Mouse (Mus musculus): ENCODE measurements around the gene Galnt6. TPM values are rescaled to one million over a fixed set of nuclear protein-coding genes. Genes with fewer than 3 reads are reported as not detected.

Galnt6 gene
- total RNA-seq, 2 experiments from 2014 or later = 0.12 TPM; not detected in 1

GRCm38 (mm10) chr15:100660805-100661204 lies 68.4 kb downstream of the Galnt6 start:
- no peak for DNase-seq (ENCODE audit: low spot score)

GRCm38 (mm10) chr15:100660306-100660705 lies 68.9 kb downstream of the Galnt6 start:
- DNase-seq (ENCODE audit: low spot score) = peak; percentile 83

DNA sequence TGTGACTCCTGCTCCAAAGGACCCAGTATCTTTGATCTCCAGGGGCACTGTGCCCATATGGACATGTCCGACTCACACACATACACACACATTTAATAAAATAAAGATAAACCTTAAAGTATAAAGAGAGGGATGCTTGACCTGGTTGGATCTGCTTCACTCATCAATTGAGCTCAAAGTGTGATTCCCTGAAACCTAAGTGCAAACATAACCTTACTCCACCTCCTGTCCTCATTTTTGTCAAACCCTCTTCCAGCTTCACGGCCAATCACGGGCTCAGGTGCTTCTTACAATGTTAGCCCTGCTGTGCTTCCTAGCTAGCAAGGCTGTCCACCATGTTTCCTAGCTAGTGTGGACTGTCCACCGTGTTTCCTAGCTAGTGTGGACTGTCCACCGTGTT lies 74.0 kb downstream of the Galnt6 start:
- no peak for DNase-seq (ENCODE audit: low spot score)

DNA sequence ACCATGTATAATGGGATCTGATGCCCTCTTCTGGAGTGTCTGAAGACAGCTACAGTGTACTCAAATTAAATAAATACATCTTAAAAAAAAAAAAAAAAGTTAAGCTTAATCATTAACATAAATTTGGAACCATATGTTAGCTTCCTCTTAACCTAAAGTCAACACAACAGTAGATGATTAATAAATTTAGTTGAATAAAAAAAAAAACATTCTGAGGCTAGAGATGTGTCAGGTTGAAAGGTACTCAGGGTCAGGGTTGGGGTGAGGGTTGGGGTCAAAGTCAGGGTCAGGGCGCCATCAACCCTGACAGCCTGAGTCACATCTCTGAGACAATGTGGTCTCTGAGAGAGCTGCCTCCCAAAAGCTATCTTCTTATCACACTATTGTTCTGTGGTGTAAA lies 74.9 kb downstream of the Galnt6 start:
- DNase-seq (ENCODE audit: low spot score) = no peak

- DNase-seq (ENCODE audit: low spot score) = no peak
These were observed 77.6 kb downstream of the Galnt6 start for GRCm38 (mm10) chr15:100651610-100652009.

DNA sequence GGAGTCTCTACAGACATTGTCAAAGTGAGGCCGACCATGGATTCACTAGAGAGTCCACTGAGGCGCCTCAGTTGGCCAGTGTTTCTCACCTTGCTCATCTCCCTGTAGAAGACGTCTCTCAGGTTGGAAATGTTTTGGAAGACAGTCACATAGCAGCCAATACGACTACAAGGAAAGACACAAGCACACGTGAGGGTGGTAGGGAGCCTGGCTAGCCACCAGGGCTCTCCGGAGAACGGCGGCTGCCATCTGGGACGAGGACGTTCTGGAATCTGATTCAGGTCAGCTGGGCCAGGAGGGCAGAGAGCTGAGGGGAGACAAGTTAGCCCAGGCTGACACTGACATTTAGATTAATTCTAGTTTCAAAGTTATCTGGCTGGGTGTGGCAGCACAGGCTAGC lies 79.1 kb downstream of the Galnt6 start:
- DNase-seq (ENCODE audit: low spot score) = no peak

GRCm38 (mm10) chr15:100646161-100646560 lies 83.0 kb downstream of the Galnt6 start:
- DNase-seq (ENCODE audit: low spot score) = no peak

DNA sequence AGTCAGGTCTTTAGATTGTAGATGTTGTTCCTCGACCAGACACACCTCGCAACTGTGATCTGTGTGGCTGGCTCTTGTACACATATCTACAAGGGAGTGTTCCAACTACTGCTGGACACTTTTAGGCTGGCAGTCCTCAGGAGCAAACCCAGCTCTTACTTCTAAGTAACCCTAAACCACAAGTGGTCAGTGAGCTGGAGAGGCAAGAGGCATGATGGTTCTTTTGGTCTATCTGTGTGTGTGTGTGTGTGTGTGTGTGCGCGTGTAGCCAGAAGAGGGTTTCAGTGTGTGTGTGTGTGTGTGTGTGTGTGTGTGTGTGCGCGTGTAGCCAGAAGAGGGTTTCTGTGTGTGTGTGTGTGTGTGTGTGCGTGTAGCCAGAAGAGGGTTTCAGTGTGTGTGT lies 86.7 kb downstream of the Galnt6 start:
- no peak for DNase-seq (ENCODE audit: low spot score)

Small RNA genes within 50 kb of the gene (microRNA-seq; reads per million reads assigned to microRNA genes)
- not detected for gene Mir6961

Other genes starting within 250 kb of the Galnt6 start
- gene Csrnp2, start 233.9 kb downstream of the Galnt6 start, total RNA-seq (2021) = 1 to 10 TPM; 3.2 to 3.7 TPM
- 10 to 100 TPM; 11.3 to 11.5 TPM for gene Tfcp2, start 177.4 kb downstream of the Galnt6 start, total RNA-seq (2021)
- 10 to 100 TPM; 13.8 to 17.7 TPM for gene Pou6f1, start 129.4 kb downstream of the Galnt6 start, total RNA-seq (2021)
- gene Dazap2, start 114.0 kb downstream of the Galnt6 start, total RNA-seq (2021) = 10 to 100 TPM; 71.6 to 73.4 TPM
- 1 to 10 TPM; 2.4 to 4.6 TPM for gene Smagp, start 92.4 kb downstream of the Galnt6 start, total RNA-seq (2021)
- under 1 TPM; 0.37 to 0.50 TPM for gene Bin2, start 59.8 kb downstream of the Galnt6 start, total RNA-seq (2021)
- gene Cela1, start 41.5 kb downstream of the Galnt6 start, total RNA-seq (2021) = 1 to 10 TPM; 1.2 TPM
- gene Slc4a8, start 32.4 kb upstream of the Galnt6 start, total RNA-seq (2021) = 1 to 10 TPM in 1 of 2 experiments, under 1 TPM in 1; 0.76 to 2.0 TPM
- gene Scn8a, start 140.5 kb upstream of the Galnt6 start, total RNA-seq (2021) = under 1 TPM; 0.07 to 0.37 TPM

Data from gastrocnemius, adult 18-20 months (tissue).